Mouse (Mus musculus): ENCODE measurements at regions not wholly inside any gene's neighbourhood (a gene's known extent, or its start where the extent isn't known, plus 50 kb on each side); places are given as distances from the start of the nearest gene placed in this dataset.
"Not testable (repeated sequence)": the region's sequence is repeated elsewhere in the genome, so short reads cannot be mapped to it uniquely, and the experiment has no call there.

- no peak for DNase-seq
Observed at GRCm38 (mm10) chr13:5548768-5549167, 312.5 kb upstream of the Klf6 start.

- no peak for DNase-seq
Observed at GRCm38 (mm10) chr13:5549175-5549574, 312.1 kb upstream of the Klf6 start.

GRCm38 (mm10) chr13:5549747-5550146, 311.5 kb upstream of the Klf6 start:
- no peak for DNase-seq

GRCm38 (mm10) chr13:5550354-5550753, 310.9 kb upstream of the Klf6 start:
- no peak for DNase-seq

- DNase-seq, result no peak
Observed at GRCm38 (mm10) chr13:5551131-5551530, 310.2 kb upstream of the Klf6 start.

GRCm38 (mm10) chr13:5553461-5553860, 307.8 kb upstream of the Klf6 start:
- DNase-seq, result no peak

- DNase-seq, result no peak
Observed at GRCm38 (mm10) chr13:5558095-5558494, 303.2 kb upstream of the Klf6 start.

GRCm38 (mm10) chr13:5566479-5566878, 294.8 kb upstream of the Klf6 start:
- no peak for DNase-seq

GRCm38 (mm10) chr13:5566896-5567295, 294.4 kb upstream of the Klf6 start:
- no peak for DNase-seq

GRCm38 (mm10) chr13:5569579-5569978, 291.7 kb upstream of the Klf6 start:
- DNase-seq, result no peak

GRCm38 (mm10) chr13:5570386-5570785, 290.9 kb upstream of the Klf6 start:
- no peak for DNase-seq

GRCm38 (mm10) chr13:5576568-5576967, 284.7 kb upstream of the Klf6 start:
- no peak for DNase-seq

- not testable (repeated sequence) for DNase-seq
Observed at GRCm38 (mm10) chr13:5583681-5584080, 277.6 kb upstream of the Klf6 start.

GRCm38 (mm10) chr13:5587196-5587595, 274.1 kb upstream of the Klf6 start:
- no peak for DNase-seq

GRCm38 (mm10) chr13:5591286-5591685, 270.0 kb upstream of the Klf6 start:
- DNase-seq, result no peak

GRCm38 (mm10) chr13:5591837-5592555, 269.3 kb upstream of the Klf6 start:
- no peak for DNase-seq

- DNase-seq, result peak; percentile 19 to 51
Observed at GRCm38 (mm10) chr13:5592556-5593061, 268.7 kb upstream of the Klf6 start.

GRCm38 (mm10) chr13:5601648-5602047, 259.6 kb upstream of the Klf6 start:
- no peak for DNase-seq

GRCm38 (mm10) chr13:5603905-5604596, 257.2 kb upstream of the Klf6 start:
- DNase-seq, result peak; percentile 35 to 69

GRCm38 (mm10) chr13:5605418-5605817, 255.9 kb upstream of the Klf6 start:
- no peak for DNase-seq

- no peak for DNase-seq
Observed at GRCm38 (mm10) chr13:5607462-5607861, 253.8 kb upstream of the Klf6 start.

GRCm38 (mm10) chr13:5614186-5614737, 247.0 kb upstream of the Klf6 start:
- no peak for DNase-seq

GRCm38 (mm10) chr13:5614833-5615232, 246.4 kb upstream of the Klf6 start:
- DNase-seq, result peak in 1 of 2 experiments; percentile 30

GRCm38 (mm10) chr13:5615327-5615726, 246.0 kb upstream of the Klf6 start:
- DNase-seq, result no peak
